Mouse (Mus musculus) heart, adult 2 months (tissue): ENCODE data around the gene Vstm4.

ENCODE experiments used
- CTCF ChIP-seq: fragments of 200-600 bp; IDR thresholded peaks from 2 replicates; pipeline ENCODE4 v1.8.1; 2022; ENCODE audit warnings: antibody characterized with exemption, mild to moderate bottlenecking, moderate library complexity
- EP300 ChIP-seq: fragments of 200-500 bp; IDR thresholded peaks from 2 replicates; pipeline ENCODE4 v1.6.1; 2011; ENCODE audit warnings: low read depth, low read length, control low read depth; ENCODE audit not compliant: insufficient read depth
- POLR2A ChIP-seq: fragments of 200-500 bp; IDR thresholded peaks from 2 replicates; pipeline ENCODE4 v1.6.1; 2011; ENCODE audit warnings: mild to moderate bottlenecking, low read depth, low read length, control low read depth; ENCODE audit not compliant: insufficient read depth

DNA sequence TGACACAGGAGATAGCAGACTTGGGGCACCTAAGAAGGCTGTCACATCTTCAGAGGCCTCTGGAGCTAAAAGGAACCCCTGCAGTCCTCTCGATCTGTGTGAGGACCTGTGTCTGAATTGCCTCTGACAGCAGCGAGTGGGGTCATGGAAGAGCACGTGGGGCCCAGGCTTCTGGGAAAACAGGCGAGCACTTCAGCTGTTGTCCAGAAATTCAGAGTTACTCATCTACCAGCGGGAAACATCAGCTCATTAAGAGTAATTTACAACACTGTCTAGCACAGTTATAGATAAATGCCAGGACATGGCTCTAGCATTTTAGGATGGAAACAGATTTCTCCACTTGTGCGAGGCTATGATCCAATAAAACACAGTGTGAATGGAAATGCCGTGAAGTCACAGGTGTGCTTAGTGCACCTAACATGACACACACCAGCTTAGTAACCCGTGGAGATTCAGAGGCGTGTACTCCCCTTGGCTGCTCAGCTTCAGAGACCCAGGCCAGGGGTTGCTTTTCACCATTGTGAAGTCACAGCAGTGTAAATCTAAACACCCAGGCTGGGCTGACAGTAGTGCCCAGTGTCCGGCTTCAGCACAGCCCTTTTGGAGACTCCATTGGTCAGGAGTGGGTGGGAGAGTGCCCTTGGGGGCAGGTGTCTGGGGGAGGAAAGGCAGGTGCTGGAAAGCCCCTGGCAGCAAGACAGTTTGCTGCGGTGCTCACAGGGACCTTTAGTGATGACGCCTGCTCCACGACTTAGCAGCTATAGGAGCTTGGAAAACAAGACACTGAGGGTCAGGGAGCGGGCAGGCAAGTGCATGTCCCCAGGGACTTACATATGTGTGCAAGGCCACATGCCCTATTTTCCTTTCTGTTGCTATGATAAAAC is 32.0 kb upstream of the Vstm4 start:
- TF ChIP-seq CTCF (no peak), POLR2A (no peak), EP300 (no peak)
